Mouse (Mus musculus): ENCODE results near the gene Lhcgr. TPM values are rescaled to one million over a fixed set of nuclear protein-coding genes. Genes with fewer than 3 reads are reported as not detected.

The Lhcgr gene
- total and polyA plus RNA-seq, 3 experiments, result not detected

DNA sequence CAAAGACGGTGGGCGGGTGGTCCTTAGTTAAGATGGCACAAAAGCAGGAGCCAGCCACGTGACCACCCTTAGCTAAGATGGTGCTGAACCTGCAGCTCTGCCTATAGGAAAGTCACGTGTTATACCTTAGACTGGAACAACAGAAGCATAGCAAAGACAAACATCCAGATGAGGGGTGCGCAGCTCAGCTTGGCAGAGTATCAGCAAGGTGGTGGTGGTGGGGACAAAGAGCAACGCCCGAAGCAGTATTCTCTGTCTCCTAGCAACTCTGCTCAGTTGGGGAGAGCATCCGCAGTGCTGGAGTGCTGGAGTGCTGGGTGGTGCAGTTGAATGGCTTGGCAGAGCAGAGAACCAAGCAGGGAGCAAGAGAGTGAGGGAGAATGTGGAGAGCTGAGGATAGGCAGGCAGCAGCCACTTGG lies 85.5 kb downstream of the Lhcgr start:
- DNase-seq (ENCODE audit: low read depth, low spot score), result no peak
- H3K79me2 ChIP-seq (ENCODE audit: control insufficient read depth, insufficient read depth, low read length, poor library complexity), result no peaks in the 10 kb centered on the region
- H3K4me3 ChIP-seq (ENCODE audit: control insufficient read depth in 1 of 2, insufficient read depth in 1 of 2, low read depth in 2 of 2, low read length in 2 of 2), result no peak overlapping the region
- H3K9me3 ChIP-seq (replicated peaks; ENCODE audit: insufficient read depth, low read length), result no peaks in the 10 kb centered on the region
- no peak overlapping the region for H3K9ac ChIP-seq (ENCODE audit: control insufficient read depth, low read depth, low read length, poor library complexity, severe bottlenecking)
- no peaks in the 10 kb centered on the region for H3K4me1 ChIP-seq (ENCODE audit: control insufficient read depth in 1 of 2, insufficient read depth in 2 of 2, low read length in 2 of 2)
- no peak overlapping the region for H3K27ac ChIP-seq (ENCODE audit: control insufficient read depth, low read depth, low read length)
- no peaks in the 10 kb centered on the region for H3K27me3 ChIP-seq (ENCODE audit: control insufficient read depth in 1 of 2, insufficient read depth in 2 of 2, low read length in 2 of 2)
- TF ChIP-seq ZKSCAN1 (IDR thresholded peaks at IDR 0.05; ENCODE audit: low read depth, low read length) (no peak), MAX (IDR thresholded peaks at IDR 0.05; ENCODE audit: low read length) (no peak), TCF12 (IDR thresholded peaks at IDR 0.05; ENCODE audit: low read depth, low read length) (no peak), GABPA (IDR thresholded peaks at IDR 0.05; ENCODE audit: low read depth, low read length) (no peak), POLR2A (IDR thresholded peaks at IDR 0.05; ENCODE audit: control insufficient read depth in 1 of 2, insufficient read depth in 1 of 2, low read depth in 1 of 2, low read length in 2 of 2, poor library complexity in 1 of 2) (no peak), RAD21 (IDR thresholded peaks at IDR 0.05; ENCODE audit: low read depth, low read length) (no peak), ZC3H11A (IDR thresholded peaks at IDR 0.05; ENCODE audit: low read depth, low read length) (no peak), CHD1 (IDR thresholded peaks at IDR 0.05; ENCODE audit: low read depth, low read length) (no peak), MEF2A (IDR thresholded peaks at IDR 0.05; ENCODE audit: extremely low read depth, insufficient replicate concordance, low read depth, low read length, poor library complexity, severe bottlenecking) (no peak), SMC3 (IDR thresholded peaks at IDR 0.05; ENCODE audit: low read depth, low read length) (no peak), ETS1 (IDR thresholded peaks at IDR 0.05; ENCODE audit: low read depth, low read length) (no peak)
- no peaks in the 10 kb centered on the region for H3K36me3 ChIP-seq (ENCODE audit: control insufficient read depth in 1 of 2, insufficient read depth in 2 of 2, low read length in 2 of 2)

GRCm38 (mm10) chr17:88703112-88703511 lies 88.7 kb downstream of the Lhcgr start:
- Histone ChIP-seq H3K79me2 (ENCODE audit: control insufficient read depth, insufficient read depth, low read length, poor library complexity) (no peaks in the 10 kb centered on the region), H3K9ac (ENCODE audit: control insufficient read depth, low read depth, low read length, poor library complexity, severe bottlenecking) (no peak overlapping the region), H3K36me3 (ENCODE audit: control insufficient read depth in 1 of 2, insufficient read depth in 2 of 2, low read length in 2 of 2) (no peaks in the 10 kb centered on the region), H3K9me3 (replicated peaks; ENCODE audit: insufficient read depth, low read length) (no peaks in the 10 kb centered on the region), H3K4me3 (ENCODE audit: control insufficient read depth in 1 of 2, insufficient read depth in 1 of 2, low read depth in 2 of 2, low read length in 2 of 2) (no peak overlapping the region), H3K27me3 (ENCODE audit: control insufficient read depth in 1 of 2, insufficient read depth in 2 of 2, low read length in 2 of 2) (no peaks in the 10 kb centered on the region), H3K4me1 (ENCODE audit: control insufficient read depth in 1 of 2, insufficient read depth in 2 of 2, low read length in 2 of 2) (no peaks in the 10 kb centered on the region), H3K27ac (ENCODE audit: control insufficient read depth, low read depth, low read length) (no peak overlapping the region)
- TF ChIP-seq JUND (IDR thresholded peaks at IDR 0.05; ENCODE audit: low read depth, low read length) (no peak), SIN3A (IDR thresholded peaks at IDR 0.05; ENCODE audit: low read length) (no peak), USF2 (IDR thresholded peaks at IDR 0.05; ENCODE audit: borderline replicate concordance in 1 of 2, insufficient read depth in 1 of 2, low read depth in 1 of 2, low read length in 2 of 2) (no peak), ZC3H11A (IDR thresholded peaks at IDR 0.05; ENCODE audit: low read depth, low read length) (no peak), ETS1 (IDR thresholded peaks at IDR 0.05; ENCODE audit: low read depth, low read length) (no peak), USF1 (IDR thresholded peaks at IDR 0.05; ENCODE audit: low read depth, low read length) (no peak), RAD21 (IDR thresholded peaks at IDR 0.05; ENCODE audit: low read depth, low read length) (no peak), MYB (IDR thresholded peaks at IDR 0.05; ENCODE audit: low read depth, low read length) (no peak), ZKSCAN1 (IDR thresholded peaks at IDR 0.05; ENCODE audit: low read depth, low read length) (no peak), SMC3 (IDR thresholded peaks at IDR 0.05; ENCODE audit: low read depth, low read length) (no peak), ZMIZ1 (IDR thresholded peaks at IDR 0.05; ENCODE audit: low read depth, low read length) (no peak), E2F4 (IDR thresholded peaks at IDR 0.05; ENCODE audit: borderline replicate concordance, low read depth, low read length) (no peak), HCFC1 (IDR thresholded peaks at IDR 0.05; ENCODE audit: low read depth, low read length) (no peak), RCOR1 (IDR thresholded peaks at IDR 0.05; ENCODE audit: low read depth, low read length) (no peak), POLR2AphosphoS5 (IDR thresholded peaks at IDR 0.05; ENCODE audit: borderline replicate concordance, low read depth, low read length) (no peak), NRF1 (IDR thresholded peaks at IDR 0.05; ENCODE audit: insufficient read depth, low read depth, low read length, poor library complexity, severe bottlenecking) (no peak)
- no peak for DNase-seq (ENCODE audit: low read depth, low spot score)

Data from MEL (cell line).